Mouse (Mus musculus): ENCODE results near the gene Mindy3. TPM values are rescaled to one million over a fixed set of nuclear protein-coding genes. Genes with fewer than 3 reads are reported as not detected.

The Mindy3 gene
- polyA plus RNA-seq (2014; fragmentation: Illumina TruSeq; extraction: RNeasy Lipid Tissue Mini Kit (QIAGEN cat#74804); ENCODE audit: low read depth, low replicate concordance) = 71.5 TPM

GRCm38 (mm10) chr2:12419262-12419655, at the start of gene Mindy3:
TSS of gene Mindy3 (minus strand) at chr2:12419470.

GRCm38 (mm10) chr2:12301431-12302170, 117.7 kb downstream of the Mindy3 start, which contains the start of gene Itga8:
TSS of gene Itga8 (minus strand) at chr2:12301922.

Other genes with a start within 250 kb of the Mindy3 start
- 6.4 TPM for gene Itga8, start 117.5 kb downstream of the Mindy3 start, polyA plus RNA-seq (2014; fragmentation: Illumina TruSeq; extraction: RNeasy Lipid Tissue Mini Kit (QIAGEN cat#74804); ENCODE audit: low read depth, low replicate concordance)